Mouse (Mus musculus) hindbrain, embryonic 12.5 days (tissue): ENCODE results near the gene Vps54. TPM values are rescaled to one million over a fixed set of nuclear protein-coding genes. Genes with fewer than 3 reads are reported as not detected.

Experiments
- ATAC-seq: fragments of 200-750 bp; cut with Nextera tagmentation; 2 replicates; pipeline ENCODE4 v1.8.0; 2017; ENCODE audit warnings: moderate TSS enrichment; ENCODE audit not compliant: low FRiP score
- H3K27ac ChIP-seq: fragments of 300-500 bp; sonication (generic); 2 replicates; pipeline ENCODE4 v1.5.1; 2016; ENCODE audit warnings: mild to moderate bottlenecking
- H3K27me3 ChIP-seq: fragments of 300-500 bp; sonication (generic); 2 replicates; pipeline ENCODE4 v1.6.1; 2016; ENCODE audit warnings: mild to moderate bottlenecking
- H3K36me3 ChIP-seq: fragments of 300-500 bp; sonication (generic); 2 replicates; pipeline ENCODE4 v1.6.1; 2016; ENCODE audit warnings: mild to moderate bottlenecking
- H3K4me1 ChIP-seq: fragments of 300-500 bp; sonication (generic); 2 replicates; pipeline ENCODE4 v1.6.1; 2016
- H3K4me2 ChIP-seq: fragments of 300-500 bp; sonication (generic); replicated peaks from 2 replicates; pipeline ENCODE4 v1.6.1; 2016; ENCODE audit warnings: mild to moderate bottlenecking
- H3K4me3 ChIP-seq: fragments of 300-500 bp; sonication (generic); 2 replicates; pipeline ENCODE4 v1.5.1; 2016; ENCODE audit warnings: mild to moderate bottlenecking
- H3K9ac ChIP-seq: fragments of 300-500 bp; sonication (generic); 2 replicates; pipeline ENCODE4 v1.6.1; 2016; ENCODE audit warnings: mild to moderate bottlenecking, moderate library complexity
- H3K9me3 ChIP-seq: fragments of 300-500 bp; sonication (generic); replicated peaks from 2 replicates; pipeline ENCODE4 v1.6.1; 2016; ENCODE audit warnings: mild to moderate bottlenecking
- WGBS: fragments of 180-500 bp; shearing (Covaris S2); methylation state at CpG from one replicate; pipeline ENCODE4 v1.1.7; 2016; 5-methylcytosine and 5-hydroxymethylcytosine counted together
- polyA plus RNA-seq: library from polyadenylated mRNA; unstranded; fragments of >200 nt; fragmentation: Nextera tagmentation; extraction: Ambion mirVana; gene quantifications from 2 replicates; pipeline ENCODE4 v1.2.1, GENCODE M21; 2016

Vps54 gene
- polyA plus RNA-seq, 1 experiment from 2014 or later: 16.5 TPM

GRCm38 (mm10) chr11:21322349-21322748 lies 83.3 kb downstream of the Vps54 start:
- no peak overlapping the region for H3K4me3 ChIP-seq
- no peaks in the 10 kb centered on the region for H3K9me3 ChIP-seq
- 86% methylated on average over 3 of the region's 3 CpGs for WGBS
- H3K27ac ChIP-seq: no peak overlapping the region
- no peaks in the 10 kb centered on the region for H3K27me3 ChIP-seq
- H3K9ac ChIP-seq: no peak overlapping the region
- peaks cover 20% of the 10 kb centered on the region for H3K36me3 ChIP-seq
- H3K4me1 ChIP-seq: no peaks in the 10 kb centered on the region
- ATAC-seq: no peak
- H3K4me2 ChIP-seq: no peak overlapping the region

DNA sequence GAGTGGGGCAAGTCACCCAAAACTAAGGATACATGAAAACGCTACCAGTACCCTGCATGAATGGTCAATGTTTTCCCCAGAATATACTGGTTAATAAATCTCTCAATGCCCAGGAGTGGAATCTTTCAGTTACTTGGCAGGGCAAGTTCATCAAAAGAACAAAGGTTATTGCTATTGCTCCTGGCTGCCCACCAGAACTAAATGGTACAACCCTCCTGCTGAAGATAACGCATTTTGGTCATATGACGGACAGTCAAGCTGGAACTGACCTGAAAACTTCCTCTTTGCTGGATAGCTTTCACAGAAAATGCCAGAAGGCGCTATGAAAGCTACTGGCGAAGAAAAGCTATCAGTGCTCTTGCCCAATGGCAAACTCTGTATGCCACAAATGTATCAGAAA lies 86.7 kb downstream of the Vps54 start:
- Histone ChIP-seq H3K4me2 (no peak overlapping the region), H3K4me1 (no peaks in the 10 kb centered on the region), H3K9me3 (no peaks in the 10 kb centered on the region), H3K4me3 (no peak overlapping the region), H3K27ac (no peak overlapping the region), H3K36me3 (peaks cover 29% of the 10 kb centered on the region), H3K27me3 (no peaks in the 10 kb centered on the region), H3K9ac (no peak overlapping the region)
- 96% methylated on average over 5 of the region's 5 CpGs for WGBS
- no peak for ATAC-seq

- Histone ChIP-seq H3K4me3 (no peak overlapping the region), H3K4me2 (no peak overlapping the region), H3K9me3 (no peaks in the 10 kb centered on the region), H3K36me3 (peaks cover 23% of the 10 kb centered on the region), H3K9ac (no peak overlapping the region), H3K27me3 (no peaks in the 10 kb centered on the region), H3K4me1 (no peaks in the 10 kb centered on the region), H3K27ac (no peak overlapping the region)
- WGBS: 64% methylated on average over 2 of the region's 2 CpGs
- ATAC-seq: no peak
These were observed 87.7 kb downstream of the Vps54 start for GRCm38 (mm10) chr11:21326770-21327169.

DNA sequence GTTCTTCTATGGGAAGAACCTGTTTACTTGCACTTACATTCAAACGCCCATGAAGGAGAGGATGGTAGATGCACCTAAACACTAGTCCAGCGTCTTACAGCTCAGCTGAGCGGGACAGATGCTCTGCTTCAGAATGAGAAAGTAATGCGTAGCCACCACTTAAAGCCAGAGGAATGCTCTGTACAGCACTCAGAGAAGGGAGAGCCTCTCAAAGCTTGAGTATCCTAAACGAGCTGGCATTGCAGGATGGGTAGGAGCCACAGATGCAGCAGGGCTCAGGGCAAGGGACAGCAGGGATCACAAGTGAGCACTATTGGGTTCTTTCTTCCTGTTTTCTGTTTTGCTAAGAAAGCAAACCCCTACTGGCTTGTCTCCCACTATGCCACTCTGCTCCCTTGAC lies 88.4 kb downstream of the Vps54 start:
- 95% methylated on average over 5 of the region's 5 CpGs for WGBS
- Histone ChIP-seq H3K4me2 (no peak overlapping the region), H3K27ac (no peak overlapping the region), H3K27me3 (no peaks in the 10 kb centered on the region), H3K4me1 (no peaks in the 10 kb centered on the region), H3K4me3 (no peak overlapping the region), H3K9me3 (no peaks in the 10 kb centered on the region), H3K9ac (no peak overlapping the region), H3K36me3 (peaks cover 23% of the 10 kb centered on the region)
- ATAC-seq: no peak

GRCm38 (mm10) chr11:21328141-21328540 lies 89.1 kb downstream of the Vps54 start:
- H3K27ac ChIP-seq: no peak overlapping the region
- no peaks in the 10 kb centered on the region for H3K9me3 ChIP-seq
- WGBS: 95% methylated on average over 5 of the region's 5 CpGs
- no peak for ATAC-seq
- no peak overlapping the region for H3K9ac ChIP-seq
- H3K36me3 ChIP-seq: peaks cover 26% of the 10 kb centered on the region
- no peaks in the 10 kb centered on the region for H3K27me3 ChIP-seq
- no peak overlapping the region for H3K4me3 ChIP-seq
- H3K4me1 ChIP-seq: no peaks in the 10 kb centered on the region
- no peak overlapping the region for H3K4me2 ChIP-seq

DNA sequence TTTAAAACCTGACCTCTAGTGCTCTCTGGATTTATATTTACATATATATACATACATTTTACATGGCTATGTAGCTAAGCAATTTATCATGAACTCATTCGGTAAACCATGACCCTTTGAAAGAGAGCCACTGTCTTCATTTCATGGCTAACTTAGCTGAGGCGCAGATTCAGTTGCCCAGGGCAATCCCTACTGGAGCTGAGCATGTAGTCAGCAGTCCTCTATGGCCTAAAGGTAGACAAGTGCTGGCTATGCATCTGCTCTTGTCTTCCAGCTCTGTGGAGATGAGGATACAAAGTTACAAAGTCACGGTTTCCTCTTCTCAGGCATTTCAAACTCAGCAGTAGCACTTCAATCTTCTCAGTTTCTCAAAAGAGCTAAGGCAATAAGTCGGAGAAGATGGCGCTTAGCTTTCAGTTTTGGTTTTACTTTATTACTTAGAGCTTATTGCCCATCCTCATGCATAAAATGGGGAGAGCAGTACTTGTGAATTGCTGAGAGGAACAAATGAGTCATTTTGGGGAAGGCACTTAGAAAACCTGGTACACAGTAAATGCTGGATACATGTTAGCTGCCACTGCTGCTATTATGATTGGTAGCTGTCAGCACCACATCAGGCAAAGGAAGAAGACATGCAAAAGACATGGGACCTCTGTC lies 93.7 kb downstream of the Vps54 start:
- H3K9me3 ChIP-seq: no peaks in the 10 kb centered on the region
- H3K27ac ChIP-seq: no peak overlapping the region
- H3K4me2 ChIP-seq: no peak overlapping the region
- 92% methylated on average over 5 of the region's 5 CpGs for WGBS
- H3K27me3 ChIP-seq: no peaks in the 10 kb centered on the region
- H3K36me3 ChIP-seq: peaks cover 24% of the 10 kb centered on the region
- no peak overlapping the region for H3K4me3 ChIP-seq
- ATAC-seq: no peak
- no peak overlapping the region for H3K9ac ChIP-seq
- H3K4me1 ChIP-seq: no peaks in the 10 kb centered on the region

GRCm38 (mm10) chr11:21337855-21338254 lies 98.8 kb downstream of the Vps54 start:
- H3K36me3 ChIP-seq: 0 out of 2 replicates have a peak, but pooled peaks cover 3% of the 10 kb centered on the region
- whole genome bisulfite sequencing: 88% methylated on average over 1 of the region's 1 CpGs
- no peak overlapping the region for H3K4me2 ChIP-seq
- H3K27me3 ChIP-seq: no peaks in the 10 kb centered on the region
- H3K9ac ChIP-seq: no peak overlapping the region
- no peak for ATAC-seq
- no peaks in the 10 kb centered on the region for H3K9me3 ChIP-seq
- H3K4me1 ChIP-seq: no peaks in the 10 kb centered on the region
- no peak overlapping the region for H3K4me3 ChIP-seq
- no peak overlapping the region for H3K27ac ChIP-seq

GRCm38 (mm10) chr11:21339088-21339487 lies 100.0 kb downstream of the Vps54 start:
- 89% methylated on average over 4 of the region's 4 CpGs for WGBS
- Histone ChIP-seq H3K27me3 (no peaks in the 10 kb centered on the region), H3K4me1 (no peaks in the 10 kb centered on the region), H3K4me3 (no peak overlapping the region), H3K9ac (no peak overlapping the region), H3K27ac (no peak overlapping the region), H3K9me3 (no peaks in the 10 kb centered on the region), H3K36me3 (peaks cover 7% of the 10 kb centered on the region; the same call in 1 of the 2 replicates), H3K4me2 (no peak overlapping the region)
- no peak for ATAC-seq

GRCm38 (mm10) chr11:21343490-21343889 lies 104.4 kb downstream of the Vps54 start:
- H3K4me2 ChIP-seq: no peak overlapping the region
- H3K36me3 ChIP-seq: peaks cover 11% of the 10 kb centered on the region; the same call in 1 of the 2 replicates
- no peaks in the 10 kb centered on the region for H3K4me1 ChIP-seq
- no peak for ATAC-seq
- no peak overlapping the region for H3K4me3 ChIP-seq
- H3K27me3 ChIP-seq: no peaks in the 10 kb centered on the region
- H3K27ac ChIP-seq: no peak overlapping the region
- 97% methylated on average over 5 of the region's 5 CpGs for WGBS
- H3K9ac ChIP-seq: no peak overlapping the region
- no peaks in the 10 kb centered on the region for H3K9me3 ChIP-seq

- Histone ChIP-seq H3K4me1 (no peaks in the 10 kb centered on the region), H3K9me3 (no peaks in the 10 kb centered on the region), H3K4me3 (no peak overlapping the region), H3K4me2 (no peak overlapping the region), H3K27ac (no peak overlapping the region), H3K36me3 (peaks cover 14% of the 10 kb centered on the region; the same call in 1 of the 2 replicates), H3K9ac (no peak overlapping the region), H3K27me3 (no peaks in the 10 kb centered on the region)
- no peak for ATAC-seq
- 97% methylated on average over 3 of the region's 3 CpGs for WGBS
These were observed 106.9 kb downstream of the Vps54 start for GRCm38 (mm10) chr11:21346020-21346419.

DNA sequence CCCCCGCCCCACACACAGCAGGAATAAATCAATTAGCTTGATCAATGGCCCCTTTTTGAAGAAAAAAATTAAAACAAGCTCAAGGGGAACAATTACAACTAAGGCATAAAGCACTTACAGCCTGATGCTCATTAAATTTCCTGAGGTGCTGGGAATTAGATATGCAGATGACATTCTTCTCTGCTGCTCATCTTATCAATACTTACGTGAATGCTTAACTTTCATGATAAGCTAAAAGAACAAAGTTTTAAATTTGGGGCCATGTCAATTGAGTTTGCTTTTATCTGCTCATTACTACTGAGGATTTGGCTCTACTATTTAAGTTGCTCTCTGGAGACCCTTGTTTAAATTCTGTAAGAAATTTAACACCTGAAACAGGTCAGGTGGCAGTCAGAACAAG lies 109.8 kb downstream of the Vps54 start:
- WGBS: 87% methylated on average over 2 of the region's 2 CpGs
- Histone ChIP-seq H3K4me2 (no peak overlapping the region), H3K4me1 (no peaks in the 10 kb centered on the region), H3K36me3 (peaks cover 14% of the 10 kb centered on the region), H3K9ac (no peak overlapping the region), H3K27ac (no peak overlapping the region), H3K9me3 (no peaks in the 10 kb centered on the region), H3K27me3 (no peaks in the 10 kb centered on the region), H3K4me3 (no peak overlapping the region)
- no peak for ATAC-seq

DNA sequence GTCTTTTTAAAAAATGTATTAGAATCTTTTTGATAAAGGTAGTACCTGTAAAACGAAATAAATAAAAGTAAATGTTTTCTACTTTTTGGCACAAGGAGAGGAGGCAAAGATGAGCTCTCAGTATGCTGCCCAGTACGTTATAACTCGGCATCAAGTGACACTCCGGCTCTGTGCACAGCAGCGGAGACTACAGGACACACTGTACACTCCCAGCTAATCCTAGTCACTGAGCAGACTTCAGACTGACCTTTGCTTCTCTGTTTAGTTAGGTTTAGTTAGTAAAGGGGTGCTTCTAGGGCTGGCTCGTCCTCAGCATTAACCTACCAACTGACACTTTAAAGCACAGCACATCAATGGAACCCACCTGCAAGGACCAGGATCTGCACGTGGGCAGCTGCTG lies 112.2 kb downstream of the Vps54 start:
- no peaks in the 10 kb centered on the region for H3K27me3 ChIP-seq
- no peak overlapping the region for H3K27ac ChIP-seq
- H3K9me3 ChIP-seq: no peaks in the 10 kb centered on the region
- H3K4me3 ChIP-seq: no peak overlapping the region
- no peak overlapping the region for H3K9ac ChIP-seq
- H3K4me2 ChIP-seq: no peak overlapping the region
- H3K4me1 ChIP-seq: no peaks in the 10 kb centered on the region
- 91% methylated on average over 7 of the region's 7 CpGs for WGBS
- ATAC-seq: no peak
- H3K36me3 ChIP-seq: peaks cover 9% of the 10 kb centered on the region

DNA sequence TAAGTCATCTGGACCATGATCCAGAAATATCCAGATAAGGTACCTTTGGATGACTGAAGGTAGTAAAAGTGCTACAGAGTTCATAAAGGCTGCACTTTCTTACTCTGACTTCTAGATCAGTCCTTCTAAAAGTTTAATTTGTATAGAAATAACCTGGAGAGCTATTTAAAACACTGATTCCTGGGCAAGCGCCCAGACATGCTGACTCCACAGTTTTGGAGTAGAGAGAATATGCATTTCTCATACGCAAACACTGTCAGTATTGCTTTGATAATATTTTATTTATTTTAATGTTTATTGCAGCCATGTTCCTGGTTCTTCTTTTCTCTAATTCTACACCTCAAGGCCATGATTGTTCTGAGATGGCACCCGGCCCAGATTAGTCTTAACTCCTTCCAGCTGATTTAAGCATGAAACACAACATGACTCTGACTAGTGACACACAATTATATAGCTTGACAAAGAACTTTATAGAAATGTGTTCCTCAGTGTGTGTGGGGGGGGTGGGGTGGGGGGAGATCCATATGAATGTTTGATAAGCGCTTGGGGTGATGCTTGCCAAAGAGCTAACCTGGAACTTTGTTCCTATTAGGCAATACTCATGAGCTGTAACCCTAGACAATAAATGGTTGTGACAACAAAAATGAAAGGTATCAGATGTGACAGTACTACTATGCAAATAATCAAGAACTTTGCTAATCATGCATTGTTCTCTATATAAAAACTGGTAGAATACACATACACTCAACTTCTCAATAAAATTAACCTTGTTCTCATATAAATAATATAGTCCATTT lies 124.3 kb downstream of the Vps54 start:
- Histone ChIP-seq H3K27ac (no peak overlapping the region), H3K4me2 (no peak overlapping the region), H3K9ac (no peak overlapping the region), H3K4me1 (peaks cover under 1% of the 10 kb centered on the region; the same call in 1 of the 2 replicates), H3K9me3 (no peaks in the 10 kb centered on the region), H3K4me3 (no peak overlapping the region), H3K27me3 (no peaks in the 10 kb centered on the region), H3K36me3 (no peaks in the 10 kb centered on the region)
- no peak for ATAC-seq
- WGBS: 93% methylated on average over 4 of the region's 4 CpGs
